Mouse (Mus musculus) erythroblast, adult 5-6 weeks (primary cell): ENCODE data around the gene Pld4. TPM values are rescaled to one million over a fixed set of nuclear protein-coding genes. Genes with fewer than 3 reads are reported as not detected.

ENCODE experiments used
- ATAC-seq: replicated peaks from 2 replicates; pipeline ENCODE4 v1.8.0; 2016; ENCODE audit warnings: moderate number of reproducible peaks, mild to moderate bottlenecking, moderate TSS enrichment, inconsistent platforms; ENCODE audit not compliant: poor library complexity, low FRiP score, severe bottlenecking
- total RNA-seq, 2 experiments: library from RNA; stranded (forward) in 1 of 2; stranded (reverse) in 1 of 2; fragments of 150-400 nt in 1 of 2; fragments of 200-764, 138-1000 nt in 1 of 2; gene quantifications; 2 replicates each; pipeline versions ENCODE4 v1.2.3 to v1.2.4; 2015 to 2017; ENCODE audit warnings: low replicate concordance in 2 of 2

Pld4 gene
- 31.9 and 42.8 TPM in 2 replicates for total RNA-seq (2015; ENCODE audit: low replicate concordance)
- total RNA-seq (2017; ENCODE audit: low replicate concordance) = 14.6 and 26.6 TPM in 2 replicates

- ATAC-seq = no peak
These were observed at the start of gene Pld4 for GRCm38 (mm10) chr12:112760154-112760926. TSS of gene Pld4 (plus strand) at chr12:112760655.

- no peak for ATAC-seq
These were observed 46.5 kb upstream of the Pld4 start for GRCm38 (mm10) chr12:112713984-112714383.

- ATAC-seq = 0 out of 2 replicates have a peak, but pooled peaks have one; percentile 29
These were observed 43.3 kb upstream of the Pld4 start for GRCm38 (mm10) chr12:112717140-112717539.

GRCm38 (mm10) chr12:112718995-112719394 is 41.5 kb upstream of the Pld4 start:
- no peak for ATAC-seq

GRCm38 (mm10) chr12:112720216-112720615 is 40.2 kb upstream of the Pld4 start, which contains the start of gene Cep170b:
TSS of gene Cep170b (plus strand) at chr12:112720455.
- no peak for ATAC-seq

- no peak for ATAC-seq
These were observed 39.5 kb upstream of the Pld4 start for GRCm38 (mm10) chr12:112720890-112721423.

GRCm38 (mm10) chr12:112721424-112722239 is 38.8 kb upstream of the Pld4 start:
- no peak for ATAC-seq

- no peak for ATAC-seq
These were observed 38.0 kb upstream of the Pld4 start for GRCm38 (mm10) chr12:112722240-112723027.

- no peak for ATAC-seq
These were observed 37.5 kb upstream of the Pld4 start for GRCm38 (mm10) chr12:112723028-112723330.

- ATAC-seq = no peak
These were observed 37.0 kb upstream of the Pld4 start for GRCm38 (mm10) chr12:112723445-112723844.

- no peak for ATAC-seq
These were observed 36.2 kb upstream of the Pld4 start for GRCm38 (mm10) chr12:112724077-112724805.

- no peak for ATAC-seq
These were observed 32.7 kb upstream of the Pld4 start for GRCm38 (mm10) chr12:112727801-112728200.

GRCm38 (mm10) chr12:112730808-112731207 is 29.6 kb upstream of the Pld4 start:
- ATAC-seq = no peak

GRCm38 (mm10) chr12:112732591-112732990 is 27.9 kb upstream of the Pld4 start:
- ATAC-seq = no peak

- no peak for ATAC-seq
These were observed 26.2 kb upstream of the Pld4 start for GRCm38 (mm10) chr12:112734108-112734820.

- no peak for ATAC-seq
These were observed 25.4 kb upstream of the Pld4 start for GRCm38 (mm10) chr12:112734881-112735655.

- ATAC-seq = no peak
These were observed 24.4 kb upstream of the Pld4 start for GRCm38 (mm10) chr12:112735896-112736635.
